Mouse (Mus musculus) kidney, adult 2 months (tissue): ENCODE measurements around the gene Mtfr1l.

Experiments
- CTCF ChIP-seq: fragments of 200-500 bp; conservative IDR thresholded peaks from 2 replicates; pipeline ENCODE4 v1.5.1; 2011; ENCODE audit warnings: low read depth, mild to moderate bottlenecking, control low read depth, low read length, moderate library complexity, mixed read lengths; ENCODE audit not compliant: insufficient read depth, insufficient read length
- POLR2A ChIP-seq: fragments of 200-500 bp; IDR thresholded peaks from one replicate; pipeline ENCODE4 v1.6.1; 2011; ENCODE audit warnings: low read depth, low read length, control low read depth

GRCm38 (mm10) chr4:134583513-134583912 is 48.3 kb upstream of the Mtfr1l start:
- no peak for TF ChIP-seq POLR2A
- peak; percentile 57 for TF ChIP-seq CTCF
